Mouse (Mus musculus): ENCODE results near the gene Smarce1.

Smarce1 gene

DNA sequence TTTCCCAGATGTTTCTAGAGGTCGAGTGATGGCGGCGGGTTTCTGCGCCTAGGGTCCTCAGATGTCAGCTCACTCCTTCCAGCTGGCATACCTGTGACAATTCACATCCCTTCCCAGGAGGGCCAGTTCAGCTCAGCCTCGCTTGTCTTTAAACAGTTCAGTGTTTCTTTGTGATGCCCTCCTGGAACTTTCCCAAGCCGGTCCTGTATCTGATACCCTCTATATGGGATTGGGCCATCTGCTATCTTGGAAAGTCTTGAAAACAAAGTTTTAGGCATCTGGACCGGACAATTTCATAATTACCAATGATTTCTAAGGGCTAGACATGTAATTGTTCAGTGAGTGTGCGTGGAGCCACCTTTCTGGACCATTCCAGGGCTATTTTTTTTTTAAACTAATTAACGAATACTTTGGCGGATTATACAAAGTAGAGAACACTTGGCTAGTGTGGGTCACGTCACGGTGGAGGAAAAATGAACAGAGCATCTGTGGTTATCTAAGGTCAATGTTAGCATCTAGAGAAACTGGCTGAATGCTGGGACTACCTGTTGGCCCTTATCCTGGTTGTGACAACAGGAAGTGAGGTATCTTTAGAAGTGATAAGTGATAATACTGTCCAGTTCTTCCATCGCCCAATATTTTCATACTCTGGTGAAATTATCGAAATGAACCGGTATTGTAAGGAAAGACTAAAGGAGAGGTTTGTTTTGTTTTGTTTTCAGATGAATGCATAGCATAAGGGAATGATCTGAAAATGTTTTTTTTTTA lies 416 bp upstream of the Smarce1 start:
- DNase-seq (ENCODE audit: extremely low read depth, low read depth, low spot score): no peak

DNA sequence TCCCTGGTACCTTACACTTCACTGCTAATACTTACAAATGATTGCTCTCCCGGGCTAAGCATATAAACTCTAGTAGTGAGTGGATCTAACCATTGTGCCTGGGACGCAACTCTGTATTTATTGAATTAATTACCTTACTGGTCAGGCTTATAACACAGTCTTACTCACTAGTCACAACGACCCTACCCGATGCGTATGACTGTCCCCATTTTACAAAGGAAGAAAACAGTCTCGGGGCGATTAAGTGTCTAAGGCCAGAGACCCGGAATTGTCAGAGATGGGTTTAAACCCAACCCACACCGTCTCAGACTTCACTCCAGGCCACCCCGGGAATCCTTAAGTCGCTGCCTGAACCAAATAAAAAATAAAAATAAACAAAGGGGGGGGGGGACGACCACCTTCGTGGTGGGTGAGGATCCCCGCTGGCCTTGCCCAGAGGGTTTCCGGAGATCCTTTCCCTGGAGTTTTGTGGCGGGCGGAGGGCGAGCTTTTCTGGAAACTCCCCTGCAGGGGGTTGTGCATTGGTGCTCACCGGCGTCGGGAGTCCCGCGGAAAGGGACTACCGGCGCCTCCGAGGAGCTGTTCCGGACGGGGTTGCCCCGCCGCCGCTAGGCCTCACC lies 1.1 kb downstream of the Smarce1 start:
- no peak for DNase-seq (ENCODE audit: extremely low read depth, low read depth, low spot score)

DNA sequence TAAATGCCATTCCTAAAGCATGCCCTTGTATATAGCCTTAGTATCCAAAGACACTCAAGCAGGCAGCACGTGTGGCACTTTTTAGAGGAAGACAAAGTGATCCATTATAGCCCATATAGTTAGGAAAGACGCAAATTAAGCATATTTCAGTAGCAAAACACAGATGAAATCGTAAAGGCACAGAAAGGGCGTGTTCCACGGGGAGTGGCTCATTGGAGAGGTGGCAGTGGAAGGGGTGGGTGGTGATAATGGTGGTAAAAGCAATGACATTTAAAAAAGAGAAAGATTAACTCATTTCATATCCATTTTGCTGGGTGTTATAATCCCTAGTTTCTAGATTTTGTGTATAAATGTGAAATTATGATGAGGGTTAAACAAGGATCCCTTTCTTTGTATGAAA lies 4.5 kb downstream of the Smarce1 start:
- no peak for DNase-seq (ENCODE audit: extremely low read depth, low read depth, low spot score)

DNA sequence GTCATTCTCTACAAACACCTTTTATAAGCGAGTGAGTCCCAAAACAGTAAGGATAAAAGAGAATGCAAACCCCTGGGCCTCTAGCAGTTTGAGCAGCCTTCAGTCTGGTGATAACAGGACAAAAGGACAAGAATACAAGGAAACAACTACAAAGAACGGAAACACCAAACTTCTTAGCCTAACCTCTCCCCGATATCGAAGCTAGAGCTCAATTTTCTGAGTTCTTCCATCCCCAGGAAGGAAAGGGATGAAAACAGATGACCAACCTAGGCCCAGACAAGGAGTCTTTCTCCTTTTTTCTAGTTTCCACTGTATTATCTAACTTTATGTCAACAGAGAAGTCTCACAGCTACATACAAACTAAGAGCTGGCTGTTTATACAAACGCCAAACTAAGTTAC lies 7.5 kb downstream of the Smarce1 start:
- no peak for DNase-seq (ENCODE audit: extremely low read depth, low read depth, low spot score)

DNA sequence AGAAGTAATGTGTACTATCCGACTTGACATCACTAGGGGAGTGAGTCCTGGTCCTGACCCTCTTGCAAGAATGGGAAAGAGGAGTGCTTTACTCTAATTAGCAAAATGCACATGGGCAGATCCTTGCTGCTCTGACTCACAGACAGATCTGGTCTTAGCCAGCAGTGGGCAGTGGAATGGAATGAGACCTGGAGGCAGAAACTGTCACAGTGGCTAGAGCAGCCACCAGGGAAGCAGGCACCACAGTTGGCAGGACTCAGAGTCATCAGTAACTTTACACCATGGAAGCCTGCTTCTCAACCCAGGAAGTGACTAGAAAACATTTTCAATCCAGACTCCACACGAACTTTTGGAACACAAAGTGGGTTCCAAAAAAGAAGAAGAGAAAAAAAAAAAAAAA lies 9.0 kb downstream of the Smarce1 start:
- DNase-seq (ENCODE audit: extremely low read depth, low read depth, low spot score): no peak

DNA sequence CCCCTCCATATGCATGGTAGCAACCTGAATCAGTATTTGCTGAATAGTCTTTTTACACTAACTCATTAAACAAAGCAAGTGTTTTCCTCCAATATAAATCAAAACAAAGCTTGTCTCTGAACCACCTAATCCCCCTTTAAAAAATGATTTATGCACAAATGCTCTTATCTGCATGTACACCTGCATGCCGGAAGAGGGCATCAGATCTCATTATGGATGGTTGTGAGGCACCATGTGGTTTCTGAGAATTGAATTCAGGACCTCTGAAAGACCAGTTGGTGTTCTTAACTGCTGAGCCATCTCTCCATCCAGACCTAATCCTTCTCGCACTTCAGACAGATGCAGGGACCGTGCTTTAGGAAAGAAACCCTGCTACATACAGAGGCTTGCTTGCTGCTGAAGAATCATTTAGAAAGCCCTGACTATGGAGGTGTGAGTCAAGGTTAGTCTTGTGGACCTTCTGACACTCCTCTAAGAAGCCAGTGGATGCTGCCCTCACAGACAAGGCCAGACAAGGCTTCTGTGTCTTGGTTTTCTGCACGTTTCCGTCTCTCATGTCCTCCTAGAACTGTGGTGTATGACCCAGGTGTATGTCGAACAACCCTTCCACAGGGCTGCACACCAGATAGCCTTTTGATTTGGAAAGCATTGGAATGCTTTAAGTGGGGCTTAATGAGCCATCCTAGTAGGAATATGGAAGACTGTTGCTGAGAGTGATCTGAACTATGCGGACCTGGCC lies 13.4 kb downstream of the Smarce1 start:
- no peak for DNase-seq (ENCODE audit: extremely low read depth, low read depth, low spot score)

DNA sequence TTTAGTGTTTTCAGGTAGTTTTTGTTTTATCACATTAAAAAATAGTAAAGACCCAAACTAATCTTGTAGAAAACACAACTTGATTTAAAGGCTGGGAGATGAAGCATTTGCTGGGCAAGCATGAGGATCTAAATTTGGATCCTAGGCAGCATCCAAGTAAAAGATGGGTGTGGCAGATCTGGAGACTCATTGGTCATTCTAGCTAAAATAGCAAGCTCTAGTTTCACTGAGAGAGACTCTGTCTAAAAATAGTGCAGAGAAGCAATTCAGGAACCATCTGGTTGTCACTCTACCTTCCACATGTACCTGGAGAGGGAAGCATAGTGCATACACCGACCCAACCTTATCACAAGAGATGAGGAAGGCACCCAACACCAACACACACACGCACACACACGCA lies 14.6 kb downstream of the Smarce1 start:
- DNase-seq (ENCODE audit: extremely low read depth, low read depth, low spot score): no peak

GRCm38 (mm10) chr11:99212693-99213092 lies 18.1 kb downstream of the Smarce1 start:
- DNase-seq (ENCODE audit: extremely low read depth, low read depth, low spot score): no peak

DNA sequence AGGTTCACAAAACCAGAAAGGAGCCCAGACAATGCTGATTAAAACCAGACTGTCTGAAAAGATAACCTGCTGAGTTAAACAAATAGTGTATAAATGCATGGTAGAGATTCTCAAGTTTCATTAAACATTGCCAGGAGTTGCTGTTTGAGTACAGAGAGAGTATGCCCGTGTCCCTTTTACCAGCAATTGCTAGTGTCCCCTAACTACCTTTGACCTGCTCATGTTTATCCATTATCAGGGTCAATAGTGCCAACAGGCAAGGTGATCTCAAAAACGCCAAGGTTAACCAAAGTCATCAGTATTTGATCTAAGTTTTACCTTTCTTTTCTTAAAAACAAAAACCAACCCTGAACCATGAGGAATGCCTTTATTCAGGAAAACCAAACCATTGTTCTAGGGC lies 18.9 kb downstream of the Smarce1 start:
- DNase-seq (ENCODE audit: extremely low read depth, low read depth, low spot score): no peak

DNA sequence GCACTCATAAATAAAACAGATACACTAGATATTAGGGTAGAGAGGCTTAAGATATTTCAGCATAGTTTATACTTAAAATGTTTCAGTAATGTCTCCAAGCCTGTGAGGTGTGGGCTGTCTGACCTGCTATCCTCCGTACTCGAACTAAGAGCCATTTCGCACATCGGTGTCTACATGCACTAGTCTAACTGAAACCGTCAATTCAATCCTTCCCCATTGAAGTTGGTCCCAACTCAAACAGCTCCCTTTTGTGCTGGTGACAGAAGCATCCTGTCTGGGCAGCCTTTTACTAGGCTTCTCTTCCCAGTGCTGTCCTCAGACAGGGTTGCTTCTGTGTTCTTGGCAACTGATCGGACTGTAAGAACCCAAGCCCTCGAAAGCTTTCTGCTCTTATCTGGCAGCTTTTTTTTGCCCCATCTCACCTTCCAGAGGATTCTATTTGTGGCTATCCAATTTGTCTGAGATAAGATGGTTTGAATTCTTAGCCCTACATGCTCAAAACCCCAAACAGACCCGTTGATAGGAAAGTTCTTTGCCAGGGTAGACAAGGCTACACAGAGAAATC lies 22.6 kb downstream of the Smarce1 start:
- DNase-seq (ENCODE audit: extremely low read depth, low read depth, low spot score): no peak

DNA sequence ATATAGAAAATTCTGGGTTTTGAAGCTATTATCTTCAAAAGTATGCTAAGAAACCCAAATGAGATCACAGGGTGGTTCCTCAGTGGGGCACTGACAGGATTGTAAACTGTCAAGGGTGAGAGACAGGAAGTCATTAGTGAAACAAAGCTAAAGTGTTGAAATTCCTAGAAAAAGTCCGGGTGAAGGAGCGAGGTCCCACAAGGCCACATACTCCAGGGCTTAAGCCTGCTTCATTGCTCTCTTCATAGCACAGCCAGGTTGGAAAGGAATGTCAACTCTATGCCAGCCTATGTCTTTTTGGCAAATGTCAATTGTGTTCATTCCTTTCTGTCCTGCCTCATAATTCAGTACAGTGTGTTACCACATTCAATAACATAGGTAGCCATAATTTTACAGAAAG lies 23.4 kb downstream of the Smarce1 start:
- DNase-seq (ENCODE audit: extremely low read depth, low read depth, low spot score): peak; percentile 47

DNA sequence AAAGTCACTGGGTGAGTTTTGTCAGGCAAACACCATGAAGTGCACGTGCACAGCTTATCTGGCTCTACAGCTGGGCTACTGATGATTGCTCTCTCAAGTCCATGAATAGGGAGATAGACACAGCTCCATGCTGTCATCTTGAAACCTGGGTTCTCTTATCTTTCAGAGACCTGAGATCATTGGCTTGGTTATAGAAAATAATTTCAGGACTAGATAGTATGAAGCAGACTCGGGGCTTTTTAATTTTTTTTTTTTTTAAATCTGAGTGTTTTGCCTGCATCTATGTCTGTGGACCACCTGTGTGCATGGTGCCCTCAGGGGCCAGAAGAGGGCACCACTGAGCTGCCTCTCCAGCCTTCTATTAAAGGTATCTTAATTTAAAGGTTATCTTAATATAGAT lies 23.9 kb downstream of the Smarce1 start:
- no peak for DNase-seq (ENCODE audit: extremely low read depth, low read depth, low spot score)

DNA sequence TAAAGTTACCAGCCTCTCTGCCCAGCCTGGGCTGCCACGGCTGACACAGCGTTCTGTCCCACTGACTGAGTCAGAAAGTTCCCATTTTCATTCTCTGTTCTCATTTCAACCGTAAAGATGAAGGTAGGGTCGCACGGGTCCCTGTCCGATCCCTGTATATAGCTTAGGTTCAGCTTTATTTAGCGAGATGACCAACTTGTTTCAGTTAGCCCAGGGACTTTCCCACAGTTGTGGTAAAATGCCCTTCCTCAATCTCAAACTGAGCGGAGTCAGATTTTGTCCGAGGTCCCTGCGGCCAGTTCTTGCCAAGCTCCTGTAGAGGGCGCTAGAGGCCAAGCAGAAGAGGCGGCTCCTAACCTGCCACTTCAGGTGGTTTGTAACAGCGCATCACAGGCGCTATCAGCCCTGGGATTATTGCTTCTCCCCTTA lies 41.6 kb downstream of the Smarce1 start:
- no peak for DNase-seq (ENCODE audit: extremely low read depth, low read depth, low spot score)

GRCm38 (mm10) chr11:99187348-99187747 lies 43.5 kb downstream of the Smarce1 start:
- DNase-seq (ENCODE audit: extremely low read depth, low read depth, low spot score): no peak

- no peak for DNase-seq (ENCODE audit: extremely low read depth, low read depth, low spot score)
These were observed 44.0 kb downstream of the Smarce1 start for GRCm38 (mm10) chr11:99186836-99187235.

GRCm38 (mm10) chr11:99182575-99182974 lies 48.2 kb downstream of the Smarce1 start:
- no peak for DNase-seq (ENCODE audit: extremely low read depth, low read depth, low spot score)

DNA sequence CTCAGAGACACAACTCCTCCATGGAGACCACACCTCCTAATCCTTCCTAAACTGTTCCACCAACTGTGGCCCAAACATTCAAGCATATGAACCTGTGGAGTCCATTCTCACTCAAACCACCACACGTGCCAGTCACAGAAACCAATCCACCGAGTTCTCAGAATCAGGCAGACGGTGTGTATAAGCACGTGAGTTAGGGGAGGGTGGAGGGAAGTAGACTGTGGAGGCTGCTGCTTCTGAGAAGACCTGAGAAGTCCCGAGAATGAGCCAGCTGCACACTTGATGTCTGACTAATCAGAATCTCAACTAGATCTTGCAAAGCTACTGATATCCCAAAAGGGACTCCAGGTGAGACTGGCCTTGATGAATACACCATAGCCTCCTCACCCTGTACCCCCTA lies 50.7 kb downstream of the Smarce1 start:
- no peak for DNase-seq (ENCODE audit: extremely low read depth, low read depth, low spot score)

- no peak for DNase-seq (ENCODE audit: extremely low read depth, low read depth, low spot score)
These were observed 53.0 kb downstream of the Smarce1 start for GRCm38 (mm10) chr11:99177925-99178198.

GRCm38 (mm10) chr11:99177054-99177924 lies 53.5 kb downstream of the Smarce1 start:
- no peak for DNase-seq (ENCODE audit: extremely low read depth, low read depth, low spot score)

GRCm38 (mm10) chr11:99172002-99172401 lies 58.8 kb downstream of the Smarce1 start:
- DNase-seq (ENCODE audit: extremely low read depth, low read depth, low spot score): no peak

DNA sequence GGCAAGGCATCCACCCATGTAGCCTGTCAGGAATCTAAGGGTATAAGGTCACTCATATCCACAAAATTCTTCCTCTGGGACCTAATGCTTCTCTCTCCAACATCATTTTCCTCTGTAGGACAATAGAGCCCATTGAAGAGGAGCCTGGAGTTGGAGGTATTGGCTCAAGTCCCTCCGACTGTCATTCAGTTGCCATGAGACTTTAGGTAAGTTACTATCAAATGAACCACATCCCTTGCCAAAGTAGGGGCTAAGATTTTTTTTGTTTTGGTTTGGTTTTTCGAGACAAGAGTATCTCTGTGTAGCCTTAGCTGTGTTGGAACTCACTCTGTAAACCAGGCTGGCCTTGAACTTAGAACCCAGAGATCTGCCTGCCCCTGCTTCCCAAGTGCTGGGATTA lies 59.4 kb downstream of the Smarce1 start:
- no peak for DNase-seq (ENCODE audit: extremely low read depth, low read depth, low spot score)
